Mouse (Mus musculus) myocyte (in vitro differentiated cells): ENCODE data around the gene Ski.

ENCODE experiments used
- E2F4 ChIP-seq: IDR thresholded peaks from one replicate; pipeline ENCODE4 v1.6.1; 2011; ENCODE audit warnings: mild to moderate bottlenecking, control low read depth, moderate library complexity; ENCODE audit not compliant: insufficient read depth
- MAX ChIP-seq: IDR thresholded peaks from one replicate; pipeline ENCODE4 v1.6.1; 2011; ENCODE audit warnings: low read depth, mild to moderate bottlenecking, control low read depth
- MYOG ChIP-seq, 3 experiments: IDR thresholded peaks; one replicate each; pipeline ENCODE4 v1.6.1; 2011; ENCODE audit warnings: control low read depth in 2 of 3, low read depth in 2 of 3, mild to moderate bottlenecking in 2 of 3; ENCODE audit not compliant: insufficient read length in 2 of 3, control insufficient read depth in 1 of 3, insufficient read depth in 1 of 3
- POLR2A ChIP-seq: IDR thresholded peaks from one replicate; pipeline ENCODE4 v1.6.1; 2011; ENCODE audit warnings: low read depth, mild to moderate bottlenecking, control low read depth, moderate library complexity; ENCODE audit not compliant: insufficient read length
- POLR2AphosphoS2 ChIP-seq: IDR thresholded peaks from one replicate; pipeline ENCODE4 v1.6.1; 2011; ENCODE audit warnings: low read depth, control low read depth; ENCODE audit not compliant: insufficient read length
- TCF12 ChIP-seq: IDR thresholded peaks from one replicate; pipeline ENCODE4 v1.6.1; 2011; ENCODE audit warnings: mild to moderate bottlenecking, control low read depth; ENCODE audit not compliant: poor library complexity, insufficient read depth, severe bottlenecking

GRCm38 (mm10) chr4:155197726-155198125 lies 24.7 kb downstream of the Ski start:
- TF ChIP-seq POLR2A (no peak), MAX (no peak), TCF12 (no peak), MYOG (IDR thresholded peaks at IDR 0.05; ENCODE audit: control insufficient read depth in 1 of 3, insufficient read depth in 1 of 3, insufficient read length in 2 of 3, low read depth in 2 of 3) (no peak), POLR2AphosphoS2 (no peak), E2F4 (no peak)
